Comparison of ENCODE assay signal across 8 mouse cellular contexts in genomic region chr17:48039232-48039866, GRCm38 (mm10). TPM values are rescaled to one million over a fixed set of nuclear protein-coding genes. Genes with fewer than 3 reads are reported as not detected.
DNase-seq lines count a peak whose midpoint lies in the region; ATAC-seq and TF ChIP-seq lines count a peak whose summit lies in the region.

No protein-coding gene starts in this region.

- H3K27ac ChIP-seq in hindbrain, embryonic 16.5 days (ENCODE audit: low read depth, low read length) = no peak overlapping the region
- peak overlapping the region; percentile 1; the same call in 1 of the 2 replicates for H3K27ac ChIP-seq in liver, embryonic 11.5 days (ENCODE audit: low read depth, low read length)
- peak overlapping the region; percentile 21; the same call in 1 of the 2 replicates for H3K27ac ChIP-seq in thymus, adult 2 months (ENCODE audit: control insufficient read depth, insufficient read depth, low read length)

- H3K4me2 ChIP-seq in hindbrain, embryonic 16.5 days (ENCODE audit: low read length) = 0 out of 2 replicates have a peak overlapping the region, but pooled peaks have one; percentile 7
- peak overlapping the region; percentile 64 for H3K4me2 ChIP-seq in liver, embryonic 11.5 days

- no peak for TF ChIP-seq CTCF in brain, embryonic 14.5 days (IDR thresholded peaks at IDR 0.05; ENCODE audit: borderline replicate concordance, extremely low read depth, insufficient read depth, insufficient read length)
- TF ChIP-seq CTCF in thymus, adult 2 months (IDR thresholded peaks at IDR 0.05; ENCODE audit: borderline replicate concordance, control insufficient read depth, extremely low read depth, insufficient read depth, low read length, poor library complexity) = peak; percentile 45; the same call in 1 of the 2 replicates

- peaks cover 9% of the 10 kb centered on the region for H3K27me3 ChIP-seq in hindbrain, embryonic 16.5 days (replicated peaks; ENCODE audit: control insufficient read depth, insufficient read depth, low read length)
- H3K27me3 ChIP-seq in liver, embryonic 11.5 days (replicated peaks; ENCODE audit: control insufficient read depth, insufficient read depth, low read length) = no peaks in the 10 kb centered on the region
- H3K27me3 ChIP-seq in thymus, adult 2 months (ENCODE audit: control insufficient read depth, insufficient read depth, low read length) = no peaks in the 10 kb centered on the region

- peak; percentile 90 for ATAC-seq in CD4-positive, CD25-positive, alpha-beta regulatory T cell, adult 4 months
- peak; percentile 63 for ATAC-seq in hindbrain, embryonic 16.5 days
- peak; percentile 74 for ATAC-seq in liver, embryonic 11.5 days (replicated peaks; ENCODE audit: low FRiP score)
- ATAC-seq in cerebellum, adult (ENCODE audit: insufficient number of reproducible peaks, low FRiP score, low TSS enrichment) = no peak

- H3K4me3 ChIP-seq in hindbrain, embryonic 16.5 days (ENCODE audit: low read length) = no peak overlapping the region
- peak overlapping the region; percentile 0; the same call in 1 of the 2 replicates for H3K4me3 ChIP-seq in liver, embryonic 11.5 days (ENCODE audit: low read depth, low read length)
- no peak overlapping the region for H3K4me3 ChIP-seq in thymus, adult 2 months (ENCODE audit: control insufficient read depth, insufficient read depth, low read length)

- peaks cover 15% of the 10 kb centered on the region for H3K4me1 ChIP-seq in hindbrain, embryonic 16.5 days (ENCODE audit: control insufficient read depth, insufficient read depth, low read depth, low read length)
- H3K4me1 ChIP-seq in liver, embryonic 11.5 days (replicated peaks; ENCODE audit: control insufficient read depth, insufficient read depth, low read length) = peaks cover 28% of the 10 kb centered on the region
- peaks cover 32% of the 10 kb centered on the region for H3K4me1 ChIP-seq in thymus, adult 2 months (replicated peaks; ENCODE audit: control insufficient read depth, insufficient read depth, low read length)

- DNase-seq in brain, embryonic 14.5 days (ENCODE audit: low read depth) = peak; percentile 87
- DNase-seq in gastrocnemius, postnatal 10 days = peak; percentile 46
- DNase-seq in liver, embryonic 11.5 days (ENCODE audit: low spot score) = peak; percentile 69
- peak; percentile 65 to 66 for DNase-seq in natural killer cell, adult 2 months (ENCODE audit: low spot score in 2 of 2)
- DNase-seq in thymus, adult 2 months = peak; percentile 64

- no peaks in the 10 kb centered on the region for H3K36me3 ChIP-seq in hindbrain, embryonic 16.5 days (ENCODE audit: control insufficient read depth, insufficient read depth, low read length)
- no peaks in the 10 kb centered on the region for H3K36me3 ChIP-seq in liver, embryonic 11.5 days (ENCODE audit: control insufficient read depth, insufficient read depth, low read length)
- no peaks in the 10 kb centered on the region for H3K36me3 ChIP-seq in thymus, adult 2 months (ENCODE audit: control insufficient read depth, insufficient read depth, low read length)

- no peak overlapping the region for H3K9ac ChIP-seq in hindbrain, embryonic 16.5 days (ENCODE audit: low read depth, low read length)
- H3K9ac ChIP-seq in liver, embryonic 11.5 days (ENCODE audit: low read depth, low read length) = peak overlapping the region; percentile 1; the same call in 1 of the 2 replicates

- 14% methylated on average over 14 of the region's 14 CpGs for WGBS in hindbrain, embryonic 16.5 days
- WGBS in liver, embryonic 11.5 days = 12% methylated on average over 14 of the region's 14 CpGs
- 20% methylated on average over 14 of the region's 14 CpGs for WGBS in thymus, adult 2 months

- no peak for TF ChIP-seq POLR2A in brain, embryonic 14.5 days (IDR thresholded peaks at IDR 0.05; ENCODE audit: borderline replicate concordance, extremely low read depth, insufficient read depth, insufficient read length, poor library complexity, severe bottlenecking)
- no peak for TF ChIP-seq POLR2A in thymus, adult 2 months (IDR thresholded peaks at IDR 0.05; ENCODE audit: control insufficient read depth, extremely low read depth, insufficient read depth, low read length, poor library complexity)

- no peaks in the 10 kb centered on the region for H3K9me3 ChIP-seq in hindbrain, embryonic 16.5 days (ENCODE audit: control insufficient read depth, low read length)
- H3K9me3 ChIP-seq in liver, embryonic 11.5 days (ENCODE audit: control insufficient read depth, low read length) = no peaks in the 10 kb centered on the region

RNA-seq across cellular contexts. Expression of gene 1700122O11Rik, which starts 1.3 kb away (rescaled TPM):
- polyA plus RNA-seq in CD4-positive, CD25-positive, alpha-beta regulatory T cell, adult 4 months (2017; shearing (Covaris generic)) = not detected
- not detected in 2 replicates for polyA plus RNA-seq in brain, embryonic 14.5 days (2012; rRNA removed)
- not detected for total RNA-seq in gastrocnemius, postnatal 10 days (2021)
- not detected in 2 replicates for polyA plus RNA-seq in hindbrain, embryonic 16.5 days (2015; fragmentation: Nextera tagmentation; extraction: Ambion mirVana)
- not detected in 2 replicates for polyA plus RNA-seq in liver, embryonic 11.5 days (2014; fragmentation: Nextera tagmentation; extraction: Ambion mirVana)
- polyA plus RNA-seq in thymus, adult 2 months (2012; rRNA removed) = not detected in 2 replicates

RNA-seq across cellular contexts. Expression of gene 1700067P10Rik, which starts 49.8 kb away (rescaled TPM):
- polyA plus RNA-seq in CD4-positive, CD25-positive, alpha-beta regulatory T cell, adult 4 months (2017; shearing (Covaris generic)) = not detected
- polyA plus RNA-seq in brain, embryonic 14.5 days (2012; rRNA removed) = not detected in 2 replicates
- total RNA-seq in gastrocnemius, postnatal 10 days (2021) = not detected
- polyA plus RNA-seq in hindbrain, embryonic 16.5 days (2015; fragmentation: Nextera tagmentation; extraction: Ambion mirVana) = 0.24 TPM in 2 replicates
- not detected in 2 replicates for polyA plus RNA-seq in liver, embryonic 11.5 days (2014; fragmentation: Nextera tagmentation; extraction: Ambion mirVana)
- 0.12 TPM in 1 of 2 replicates, not detected in the other for polyA plus RNA-seq in thymus, adult 2 months (2012; rRNA removed)
